Mouse (Mus musculus) C2C12 (cell line): ENCODE measurements at regions not wholly inside any gene's neighbourhood (a gene's known extent, or its start where the extent isn't known, plus 50 kb on each side); places are given as distances from the start of the nearest gene placed in this dataset.

Experiments used
- CTCF ChIP-seq: IDR thresholded peaks from one replicate; pipeline ENCODE4 v1.5.1; 2011; ENCODE audit not compliant: control insufficient read depth, insufficient read depth, insufficient read length
- MAX ChIP-seq: IDR thresholded peaks from one replicate; pipeline ENCODE4 v1.6.1; 2011; ENCODE audit warnings: mild to moderate bottlenecking, control low read depth
- MYOD1 ChIP-seq: IDR thresholded peaks from one replicate; pipeline ENCODE4 v1.6.1; 2011; ENCODE audit warnings: low read depth; ENCODE audit not compliant: control insufficient read depth, insufficient read length
- MYOG ChIP-seq: IDR thresholded peaks from one replicate; pipeline ENCODE4 v1.6.1; 2011; ENCODE audit not compliant: control insufficient read depth, insufficient read length; ENCODE audit errors: extremely low read depth
- USF1 ChIP-seq: IDR thresholded peaks from one replicate; pipeline ENCODE4 v1.6.1; 2011; ENCODE audit warnings: low read depth, mild to moderate bottlenecking, control low read depth, moderate library complexity

GRCm38 (mm10) chr17:31775037-31775436 is 80.6 kb downstream of the Sik1 start:
- TF ChIP-seq CTCF (no peak), USF1 (no peak), MYOD1 (no peak), MAX (no peak), MYOG (no peak)
